Mouse (Mus musculus): Measurements from ENCODE around the gene Stard10.

DNA sequence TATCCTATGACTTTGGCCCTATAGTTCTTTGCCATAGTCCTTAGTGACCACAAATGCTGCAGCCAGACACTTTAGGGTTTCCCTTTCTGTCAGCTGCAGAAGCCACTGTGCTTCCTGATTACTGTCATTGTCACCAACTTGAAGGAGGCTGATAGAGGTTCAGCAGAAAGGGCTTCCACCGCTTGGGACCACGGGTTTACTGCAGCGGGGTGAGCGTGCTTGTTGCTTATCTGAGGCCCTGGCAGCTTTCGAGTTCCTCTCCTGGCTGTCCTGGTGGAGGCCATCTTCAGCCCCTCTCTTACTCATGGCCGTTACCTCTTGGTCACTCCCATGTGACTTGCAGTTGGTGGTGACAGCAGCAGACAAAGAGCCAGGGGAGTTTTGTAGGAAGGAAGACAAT is 72.4 kb downstream of the Stard10 start:
- TF ChIP-seq GATA1 (IDR thresholded peaks at IDR 0.05; ENCODE audit: borderline replicate concordance, low read length) (peak; percentile 84; the same call in 2 of the 3 replicates), FLI1 (IDR thresholded peaks at IDR 0.05; ENCODE audit: low read length) (no peak)

Data from megakaryocyte, embryonic 14.5 days (primary cell).